Mouse (Mus musculus) liver, embryonic 13.5 days (tissue): ENCODE measurements around the gene Prss30. TPM values are rescaled to one million over a fixed set of nuclear protein-coding genes. Genes with fewer than 3 reads are reported as not detected.

Experiments
- ATAC-seq: fragments of 200-750 bp; cut with Nextera tagmentation; 2 replicates; pipeline ENCODE4 v1.8.0; 2017; ENCODE audit warnings: low read depth, mild to moderate bottlenecking, moderate number of reproducible peaks, moderate library complexity
- DNase-seq: peaks from one replicate; pipeline ENCODE4 v3.0.0; 2022
- H3K27ac ChIP-seq: fragments of 300-500 bp; sonication (generic); 2 replicates; pipeline ENCODE4 v1.5.1; 2015; ENCODE audit warnings: moderate library complexity, mild to moderate bottlenecking, inconsistent platforms
- H3K27me3 ChIP-seq: fragments of 300-500 bp; sonication (generic); 2 replicates; pipeline ENCODE4 v1.6.1; 2015; ENCODE audit warnings: mild to moderate bottlenecking, inconsistent platforms
- H3K36me3 ChIP-seq: fragments of 300-500 bp; sonication (generic); 2 replicates; pipeline ENCODE4 v1.6.1; 2015; ENCODE audit warnings: mild to moderate bottlenecking, inconsistent platforms
- H3K4me1 ChIP-seq: fragments of 300-500 bp; sonication (generic); replicated peaks from 2 replicates; pipeline ENCODE4 v1.6.1; 2015; ENCODE audit warnings: inconsistent platforms
- H3K4me2 ChIP-seq: fragments of 300-500 bp; sonication (generic); 2 replicates; pipeline ENCODE4 v1.6.1; 2015; ENCODE audit warnings: inconsistent platforms, mild to moderate bottlenecking, moderate library complexity
- H3K4me3 ChIP-seq: fragments of 300-500 bp; sonication (generic); replicated peaks from 2 replicates; pipeline ENCODE4 v1.5.1; 2015; ENCODE audit warnings: mild to moderate bottlenecking, inconsistent platforms
- H3K9ac ChIP-seq: fragments of 300-500 bp; sonication (generic); 2 replicates; pipeline ENCODE4 v1.6.1; 2015; ENCODE audit warnings: mild to moderate bottlenecking, inconsistent platforms
- H3K9me3 ChIP-seq: fragments of 300-500 bp; sonication (generic); replicated peaks from 2 replicates; pipeline ENCODE4 v1.6.1; 2016; ENCODE audit warnings: inconsistent platforms
- WGBS: fragments of 180-500 bp; shearing (Covaris S2); methylation state at CpG from one replicate; pipeline ENCODE4 v1.1.7; 2015; ENCODE audit not compliant: insufficient replicate concordance; 5-methylcytosine and 5-hydroxymethylcytosine counted together
- polyA plus RNA-seq: library from polyadenylated mRNA; unstranded; fragments of >200 nt; fragmentation: Nextera tagmentation; extraction: Ambion mirVana; gene quantifications from 2 replicates; pipeline ENCODE4 v1.2.1, GENCODE M21; 2015

Prss30 gene
- polyA plus RNA-seq, 1 experiment from 2014 or later: not detected

DNA sequence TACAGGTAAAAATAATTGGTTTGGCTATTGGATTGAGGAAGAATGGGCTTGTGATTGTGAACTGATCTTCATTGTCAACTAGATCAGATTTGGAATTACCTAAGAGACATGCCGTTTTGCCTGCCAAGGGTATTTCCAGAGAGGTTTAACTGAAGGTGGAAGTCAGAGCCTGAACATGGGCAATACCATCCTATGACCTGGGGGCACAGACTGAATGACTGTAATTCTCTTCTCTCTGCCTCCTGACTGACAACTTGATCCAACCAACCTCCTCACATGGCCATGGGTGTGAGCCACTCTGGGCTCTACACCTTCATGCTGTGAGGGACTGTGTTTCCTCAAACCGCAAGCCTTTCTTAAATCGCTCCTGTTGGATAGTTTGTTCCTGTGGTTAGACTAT lies 24.7 kb upstream of the Prss30 start:
- 66% methylated on average over 3 of the region's 3 CpGs for WGBS
- ATAC-seq (no peak), DNase-seq (no peak)
- Histone ChIP-seq H3K4me3 (no peak overlapping the region), H3K36me3 (no peaks in the 10 kb centered on the region), H3K9me3 (no peaks in the 10 kb centered on the region), H3K4me2 (no peak overlapping the region), H3K9ac (no peak overlapping the region), H3K27me3 (no peaks in the 10 kb centered on the region), H3K4me1 (no peaks in the 10 kb centered on the region), H3K27ac (no peak overlapping the region)

DNA sequence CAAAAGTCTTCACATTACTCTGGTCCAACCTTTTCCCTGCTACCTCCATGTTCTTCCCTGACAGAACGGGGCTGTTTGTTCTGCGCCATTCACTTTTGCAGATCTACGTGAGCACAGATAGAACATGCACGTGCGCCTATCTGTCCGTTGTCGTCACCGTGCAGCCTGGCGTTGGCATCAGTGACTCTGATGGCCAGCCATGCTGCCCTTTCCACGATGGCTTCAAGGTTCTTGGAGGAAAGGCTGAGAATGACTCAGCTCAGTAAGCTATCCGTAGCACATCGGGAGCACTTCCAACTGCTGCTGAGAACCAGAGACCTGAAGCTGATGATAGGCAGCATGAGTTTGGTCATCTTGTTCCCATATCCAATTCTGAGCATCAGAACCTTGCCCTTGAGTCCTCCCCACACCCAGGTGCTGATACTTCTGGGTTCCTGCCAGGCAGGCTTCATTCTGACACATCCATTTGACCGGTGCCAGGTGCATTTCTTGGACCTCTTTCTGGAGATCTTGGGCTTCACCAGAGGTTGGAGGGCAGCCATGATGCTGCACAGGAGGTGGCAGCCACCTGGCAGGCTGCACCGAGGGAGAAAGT lies 23.8 kb upstream of the Prss30 start:
- 78% methylated on average over 14 of the region's 14 CpGs for WGBS
- Histone ChIP-seq H3K4me2 (no peak overlapping the region), H3K27me3 (no peaks in the 10 kb centered on the region), H3K27ac (no peak overlapping the region), H3K4me3 (no peak overlapping the region), H3K9me3 (no peaks in the 10 kb centered on the region), H3K4me1 (no peaks in the 10 kb centered on the region), H3K9ac (no peak overlapping the region), H3K36me3 (no peaks in the 10 kb centered on the region)
- no peak for DNase-seq
- ATAC-seq: no peak

DNA sequence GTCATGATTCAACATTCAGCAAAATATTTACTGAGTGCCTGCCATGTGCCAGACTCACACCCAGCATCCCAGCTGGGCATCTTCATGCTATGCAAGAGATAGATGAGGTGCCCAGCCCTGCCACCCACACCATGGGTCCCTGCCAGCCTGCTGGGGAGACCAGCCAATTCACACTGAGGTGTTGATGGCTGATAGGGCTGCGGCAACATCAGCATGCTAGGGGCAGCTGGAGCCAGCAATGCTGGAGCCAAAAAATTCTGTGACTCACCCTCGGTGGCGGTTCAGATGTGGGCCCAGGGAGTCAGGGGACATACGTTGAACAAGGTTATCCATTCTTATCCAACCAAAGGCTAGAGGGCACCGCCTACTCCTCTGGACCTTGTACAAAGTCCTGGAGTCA lies 20.0 kb upstream of the Prss30 start:
- no peak overlapping the region for H3K9ac ChIP-seq
- WGBS: 27% methylated on average over 5 of the region's 5 CpGs
- H3K36me3 ChIP-seq: no peaks in the 10 kb centered on the region
- DNase-seq: no peak
- no peak overlapping the region for H3K27ac ChIP-seq
- no peak for ATAC-seq
- H3K4me3 ChIP-seq: no peak overlapping the region
- H3K4me1 ChIP-seq: no peaks in the 10 kb centered on the region
- no peaks in the 10 kb centered on the region for H3K9me3 ChIP-seq
- H3K4me2 ChIP-seq: no peak overlapping the region
- 0 out of 2 replicates have a peak, but pooled peaks cover 4% of the 10 kb centered on the region for H3K27me3 ChIP-seq

DNA sequence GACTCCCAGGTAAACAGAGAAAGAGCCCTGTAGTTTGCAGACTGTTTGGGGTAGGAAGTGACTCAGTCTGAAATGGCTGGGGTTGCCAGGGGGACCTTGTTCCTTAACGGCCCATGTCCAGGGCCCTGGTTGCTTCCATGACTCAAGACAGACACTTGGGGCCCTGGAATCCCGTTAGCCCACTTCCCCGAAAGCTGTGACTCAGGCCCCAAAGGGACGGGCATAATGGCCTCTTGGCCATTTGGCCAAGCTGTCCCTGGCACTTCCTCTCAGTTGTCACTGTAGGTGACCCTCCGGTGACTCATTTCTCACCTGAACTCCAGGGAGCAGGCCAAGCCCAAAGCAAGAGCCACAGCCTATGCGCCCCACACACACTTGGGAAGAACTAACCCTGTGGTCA lies 18.0 kb upstream of the Prss30 start:
- H3K9me3 ChIP-seq: no peaks in the 10 kb centered on the region
- H3K36me3 ChIP-seq: no peaks in the 10 kb centered on the region
- DNase-seq (no peak), ATAC-seq (no peak)
- 0 out of 2 replicates have a peak, but pooled peaks cover 4% of the 10 kb centered on the region for H3K27me3 ChIP-seq
- H3K9ac ChIP-seq: no peak overlapping the region
- H3K4me3 ChIP-seq: no peak overlapping the region
- H3K27ac ChIP-seq: no peak overlapping the region
- H3K4me2 ChIP-seq: no peak overlapping the region
- peaks cover 3% of the 10 kb centered on the region; the same call in 1 of the 2 replicates for H3K4me1 ChIP-seq
- WGBS: 40% methylated on average over 6 of the region's 6 CpGs

DNA sequence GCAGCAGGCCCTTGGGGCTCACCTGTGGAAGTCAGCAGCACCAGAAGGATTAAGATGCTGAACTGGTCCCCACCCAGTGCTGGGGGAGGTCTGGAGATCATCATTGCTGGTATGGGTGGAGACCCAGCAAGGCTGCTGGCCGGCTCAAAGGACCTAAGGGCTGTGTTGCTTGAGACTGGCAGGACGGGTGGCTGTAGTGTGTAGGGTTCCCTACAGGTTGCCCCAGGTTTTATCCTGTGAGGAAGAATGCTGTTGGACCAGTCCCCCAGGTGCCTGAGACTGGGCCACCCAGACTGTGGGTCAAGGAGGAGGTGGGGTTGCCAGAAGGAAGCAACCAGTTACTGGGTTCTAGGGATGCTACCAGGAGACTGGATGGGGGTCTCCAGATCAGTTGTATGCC lies 17.5 kb upstream of the Prss30 start, which contains the start of gene Prss22:
Prss22 (minus strand) TSS at position 200 of the 400 bp plus-strand sequence.
- Histone ChIP-seq H3K9me3 (no peaks in the 10 kb centered on the region), H3K9ac (no peak within 1 kb of the TSS), H3K4me2 (no peak within 1 kb of the TSS), H3K4me3 (no peak within 1 kb of the TSS), H3K4me1 (peaks cover 7% of the 10 kb centered on the region), H3K27me3 (0 out of 2 replicates have a peak, but pooled peaks cover 4% of the 10 kb centered on the region), H3K36me3 (no peaks in the 10 kb centered on the region), H3K27ac (no peak within 1 kb of the TSS)
- no peak for ATAC-seq
- DNase-seq: no peak
- 52% methylated on average over 2 of the region's 2 CpGs for WGBS

DNA sequence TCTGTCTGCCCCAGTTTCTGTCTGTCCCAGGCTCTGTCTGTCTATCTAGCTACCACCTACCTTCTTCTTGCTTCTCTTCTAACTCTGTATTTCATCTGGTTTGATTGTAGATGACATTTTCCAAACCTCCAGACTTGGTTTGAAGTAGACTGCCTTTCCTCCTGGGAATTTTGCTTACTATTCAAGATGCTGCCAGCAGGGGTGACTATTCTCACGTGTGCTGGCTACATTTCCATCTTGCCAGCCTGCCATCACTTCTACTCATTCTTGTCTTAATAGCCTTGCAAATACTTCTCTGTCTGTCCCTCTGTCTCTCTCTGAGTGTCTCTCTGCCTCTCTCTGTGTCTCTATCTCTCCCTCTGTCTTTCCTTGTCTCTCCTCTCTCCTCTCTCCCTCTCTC lies 15.1 kb upstream of the Prss30 start:
- 3% methylated on average over 1 of the region's 1 CpGs for WGBS

DNA sequence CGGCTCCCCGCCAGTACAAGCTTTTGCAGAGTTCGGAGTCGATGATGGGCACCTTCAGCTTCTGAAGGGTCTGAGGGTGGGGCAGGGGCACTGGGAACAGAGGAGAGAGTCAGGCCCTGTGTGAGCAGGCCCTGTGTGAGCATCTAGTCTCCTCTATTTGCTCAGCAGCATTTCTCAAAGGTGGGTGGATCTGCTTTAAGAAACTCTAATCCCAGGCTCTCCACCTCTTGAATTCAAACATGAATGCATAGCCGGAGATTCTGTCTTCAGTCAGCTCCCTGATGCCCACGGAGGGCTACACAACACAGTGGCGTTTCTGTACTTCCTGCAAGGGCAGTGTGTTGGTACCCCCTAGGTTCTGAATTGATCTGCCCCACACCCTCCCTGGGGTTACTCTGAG lies 14.3 kb upstream of the Prss30 start:
- Histone ChIP-seq H3K4me1 (peaks cover 8% of the 10 kb centered on the region), H3K4me3 (no peak overlapping the region), H3K27me3 (0 out of 2 replicates have a peak, but pooled peaks cover 4% of the 10 kb centered on the region), H3K36me3 (no peaks in the 10 kb centered on the region), H3K9ac (no peak overlapping the region), H3K27ac (no peak overlapping the region), H3K9me3 (no peaks in the 10 kb centered on the region), H3K4me2 (no peak overlapping the region)
- ATAC-seq (no peak), DNase-seq (no peak)
- WGBS: 58% methylated on average over 7 of the region's 7 CpGs

More for the DNA sequence above, 15.1 kb upstream of the Prss30 start:
- Histone ChIP-seq H3K36me3 (no peaks in the 10 kb centered on the region), H3K27me3 (0 out of 2 replicates have a peak, but pooled peaks cover 4% of the 10 kb centered on the region), H3K27ac (no peak overlapping the region), H3K9ac (no peak overlapping the region), H3K4me3 (no peak overlapping the region), H3K9me3 (no peaks in the 10 kb centered on the region), H3K4me2 (no peak overlapping the region), H3K4me1 (peaks cover 8% of the 10 kb centered on the region)
- no peak for DNase-seq
- no peak for ATAC-seq

DNA sequence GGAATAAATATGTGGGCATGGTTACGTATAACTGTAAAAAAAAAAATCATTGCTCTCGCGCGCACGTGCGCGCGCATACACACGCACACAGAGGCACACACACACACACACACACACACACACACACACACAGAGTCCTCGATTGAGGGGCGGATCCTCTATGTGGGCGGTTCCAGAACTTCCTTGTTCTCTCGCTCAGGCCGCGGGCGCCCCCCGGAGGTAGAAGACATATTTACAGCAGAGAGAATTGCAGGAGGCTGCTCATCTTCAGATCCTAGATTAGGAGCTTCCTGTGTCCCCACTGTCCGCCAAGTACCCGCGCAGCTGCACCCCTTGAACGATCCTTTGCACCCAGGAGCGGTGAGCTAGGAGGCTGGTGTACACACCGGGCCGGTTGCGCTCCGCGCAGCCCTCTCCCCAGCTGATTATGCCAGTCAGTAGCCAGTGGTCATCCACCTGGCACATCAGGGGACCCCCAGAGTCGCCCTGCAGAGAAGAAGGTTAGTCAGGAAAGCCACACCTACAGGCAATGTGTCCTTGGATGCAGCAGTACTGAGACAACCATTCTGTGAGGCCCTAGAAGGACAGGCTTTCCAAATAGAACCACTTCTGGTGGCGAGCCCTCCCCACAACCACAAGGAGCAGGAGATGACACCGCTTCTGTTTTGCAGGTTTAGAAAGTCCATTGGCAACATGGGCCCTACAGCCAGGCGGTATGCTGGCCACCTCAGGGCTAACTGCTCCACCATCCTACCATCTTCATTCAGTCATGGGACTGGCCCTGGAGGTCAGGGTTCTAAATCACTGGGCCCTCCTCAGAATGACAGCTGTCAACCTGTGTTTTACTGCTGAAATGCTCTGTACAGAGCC lies 13.4 kb upstream of the Prss30 start:
- Histone ChIP-seq H3K4me2 (peak overlapping the region; percentile 35), H3K9ac (peak overlapping the region; percentile 26; the same call in 1 of the 2 replicates), H3K4me1 (peaks cover 8% of the 10 kb centered on the region), H3K27ac (no peak overlapping the region), H3K36me3 (no peaks in the 10 kb centered on the region), H3K9me3 (no peaks in the 10 kb centered on the region), H3K27me3 (0 out of 2 replicates have a peak, but pooled peaks cover 4% of the 10 kb centered on the region), H3K4me3 (no peak overlapping the region)
- WGBS: 8% methylated on average over 31 of the region's 31 CpGs
- DNase-seq: peak; percentile 76
- peak; percentile 59 for ATAC-seq

DNA sequence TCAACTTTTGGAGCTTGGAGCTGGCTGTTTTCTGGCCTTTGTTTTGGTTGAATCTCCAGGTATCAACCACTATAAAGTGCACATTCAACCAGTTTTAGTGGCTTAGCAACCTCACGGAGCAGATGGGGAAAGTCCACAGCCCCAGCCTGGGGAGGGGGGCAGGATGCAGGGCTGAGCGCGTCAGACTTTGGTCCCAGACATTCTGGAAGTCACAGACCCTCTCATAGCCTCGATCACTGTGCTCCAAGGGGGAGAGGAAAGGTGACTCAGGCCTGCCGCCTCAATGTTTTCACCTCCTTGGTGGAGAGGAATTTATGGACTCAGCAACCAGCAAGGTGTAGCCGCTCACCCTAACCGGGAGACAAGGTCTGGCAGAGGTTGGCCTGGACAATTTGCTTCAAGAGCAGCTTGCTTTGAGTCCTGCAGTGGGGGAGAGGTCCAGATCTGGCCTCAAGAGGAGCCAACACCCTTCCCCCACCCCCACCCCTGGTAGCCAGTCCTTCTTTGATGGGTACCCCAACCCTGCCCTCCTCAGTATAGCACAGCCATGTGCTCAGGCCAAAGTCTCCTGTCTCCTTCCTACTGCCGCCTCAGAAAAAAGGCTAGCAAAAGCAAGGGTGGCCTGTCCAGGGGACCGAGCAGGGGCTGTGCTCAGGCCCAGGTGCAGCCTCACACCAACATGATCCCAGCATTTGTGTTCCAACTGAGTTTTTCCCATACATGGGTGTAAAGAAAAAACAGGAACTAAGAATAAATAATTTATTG lies 12.6 kb upstream of the Prss30 start:
- DNase-seq (no peak), ATAC-seq (peak; percentile 52; the same call in 1 of the 2 replicates)
- 65% methylated on average over 9 of the region's 9 CpGs for WGBS
- Histone ChIP-seq H3K27ac (no peak overlapping the region), H3K36me3 (no peaks in the 10 kb centered on the region), H3K27me3 (0 out of 2 replicates have a peak, but pooled peaks cover 6% of the 10 kb centered on the region), H3K4me1 (peaks cover 8% of the 10 kb centered on the region), H3K9ac (no peak overlapping the region), H3K9me3 (no peaks in the 10 kb centered on the region), H3K4me2 (peak overlapping the region; percentile 35), H3K4me3 (no peak overlapping the region)

DNA sequence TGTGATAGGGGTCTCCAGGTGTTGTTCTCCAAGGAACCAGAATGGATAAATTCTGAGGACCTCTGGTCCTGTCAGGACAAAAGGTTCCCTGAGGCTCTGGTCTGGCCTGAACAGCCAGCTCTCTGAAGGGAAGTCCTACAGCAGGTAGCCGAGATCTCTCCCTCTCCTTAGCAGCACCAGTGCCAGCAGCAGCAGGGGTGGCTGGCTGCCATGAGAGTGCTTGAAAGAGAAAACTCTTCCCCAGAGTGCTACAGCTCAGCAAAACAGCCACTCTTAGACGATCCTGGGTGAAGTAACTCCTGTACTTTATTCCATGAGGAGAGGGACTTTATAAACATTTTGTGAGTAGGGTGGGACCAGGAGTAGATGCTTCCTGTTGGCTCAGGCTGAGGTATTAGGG lies 9.4 kb upstream of the Prss30 start:
- DNase-seq (no peak), ATAC-seq (no peak)
- 26% methylated on average over 2 of the region's 2 CpGs for WGBS
- Histone ChIP-seq H3K4me3 (no peak overlapping the region), H3K9me3 (no peaks in the 10 kb centered on the region), H3K9ac (no peak overlapping the region), H3K36me3 (no peaks in the 10 kb centered on the region), H3K4me2 (no peak overlapping the region), H3K27ac (no peak overlapping the region), H3K4me1 (peaks cover 8% of the 10 kb centered on the region), H3K27me3 (0 out of 2 replicates have a peak, but pooled peaks cover 6% of the 10 kb centered on the region)

DNA sequence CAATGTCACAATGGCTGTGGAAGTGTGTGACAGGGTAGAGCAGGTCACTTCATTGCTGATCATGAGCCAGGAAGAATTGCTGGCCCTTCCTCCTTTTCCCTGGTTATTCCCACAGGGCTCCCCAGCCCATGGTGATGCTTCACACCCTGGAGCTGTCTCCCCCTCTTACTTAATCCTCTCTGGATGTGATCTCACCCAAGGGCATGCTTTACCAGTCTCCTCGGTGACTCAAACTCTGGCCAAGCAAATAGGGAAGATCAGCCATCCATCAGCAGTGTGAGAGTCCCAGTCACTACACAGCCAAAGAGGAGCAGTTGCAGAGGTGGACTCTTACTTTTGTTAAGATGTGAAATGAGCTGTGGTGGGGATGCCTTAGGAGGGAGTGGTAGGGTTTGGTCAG lies 4.6 kb upstream of the Prss30 start:
- H3K27ac ChIP-seq: no peak overlapping the region
- no peaks in the 10 kb centered on the region for H3K9me3 ChIP-seq
- no peak for DNase-seq
- peaks cover 3% of the 10 kb centered on the region; the same call in 1 of the 2 replicates for H3K4me1 ChIP-seq
- ATAC-seq: no peak
- no peak overlapping the region for H3K4me3 ChIP-seq
- 0 out of 2 replicates have a peak, but pooled peaks cover 6% of the 10 kb centered on the region for H3K27me3 ChIP-seq
- WGBS: 68% methylated on average over 1 of the region's 1 CpGs
- H3K9ac ChIP-seq: no peak overlapping the region
- no peak overlapping the region for H3K4me2 ChIP-seq
- H3K36me3 ChIP-seq: no peaks in the 10 kb centered on the region
